Mouse (Mus musculus): ENCODE data around the gene Hsdl2. TPM values are rescaled to one million over a fixed set of nuclear protein-coding genes. Genes with fewer than 3 reads are reported as not detected.

Hsdl2 gene
- total and polyA plus RNA-seq, 2 experiments from 2014 or later, result 23.6 to 48.8 TPM

- Histone ChIP-seq H3K9ac (replicated peaks; ENCODE audit: low read length) (no peak overlapping the region), H3K27ac (no peak overlapping the region), H3K4me3 (ENCODE audit: low read length) (no peak overlapping the region), H3K27me3 (ENCODE audit: insufficient read depth, low read length) (no peaks in the 10 kb centered on the region), H3K4me2 (ENCODE audit: low read depth, low read length) (no peak overlapping the region), H3K36me3 (ENCODE audit: insufficient read depth, low read length) (no peaks in the 10 kb centered on the region), H3K4me1 (ENCODE audit: insufficient read depth, low read length) (no peaks in the 10 kb centered on the region), H3K9me3 (ENCODE audit: low read length) (no peaks in the 10 kb centered on the region)
- ATAC-seq (no peak), DNase-seq (ENCODE audit: low spot score) (no peak)
- WGBS, result 86% methylated on average over 11 of the region's 11 CpGs
- TF ChIP-seq CTCF (IDR thresholded peaks at IDR 0.05; ENCODE audit: low read depth), result no peak
Measured at GRCm38 (mm10) chr4:59575184-59575958, 6.0 kb upstream of the Hsdl2 start.

- TF ChIP-seq CTCF (IDR thresholded peaks at IDR 0.05; ENCODE audit: low read depth), result no peak
- Histone ChIP-seq H3K4me3 (ENCODE audit: low read length) (peak overlapping the region; percentile 63), H3K27ac (peak overlapping the region; percentile 83), H3K27me3 (ENCODE audit: insufficient read depth, low read length) (no peaks in the 10 kb centered on the region), H3K36me3 (ENCODE audit: insufficient read depth, low read length) (no peaks in the 10 kb centered on the region), H3K4me1 (ENCODE audit: insufficient read depth, low read length) (peaks cover 4% of the 10 kb centered on the region; the same call in 1 of the 2 replicates), H3K9ac (replicated peaks; ENCODE audit: low read length) (peak overlapping the region; percentile 58), H3K4me2 (ENCODE audit: low read depth, low read length) (peak overlapping the region; percentile 84), H3K9me3 (ENCODE audit: low read length) (no peaks in the 10 kb centered on the region)
- WGBS, result under 1% methylated on average over 23 of the region's 23 CpGs
- DNase-seq (ENCODE audit: low spot score) (peak; percentile 80), ATAC-seq (peak; percentile 57)
Measured at GRCm38 (mm10) chr4:59580495-59581281, 675 bp upstream of the Hsdl2 start.

GRCm38 (mm10) chr4:59582186-59582585 lies 823 bp downstream of the Hsdl2 start:
- Histone ChIP-seq H3K4me1 (ENCODE audit: insufficient read depth, low read length) (peaks cover 4% of the 10 kb centered on the region; the same call in 1 of the 2 replicates), H3K27ac (0 out of 2 replicates have a peak overlapping the region, but pooled peaks have one; percentile 41), H3K9ac (replicated peaks; ENCODE audit: low read length) (peak overlapping the region; percentile 58; the same call in 1 of the 2 replicates), H3K36me3 (ENCODE audit: insufficient read depth, low read length) (no peaks in the 10 kb centered on the region), H3K4me3 (ENCODE audit: low read length) (peak overlapping the region; percentile 63), H3K9me3 (ENCODE audit: low read length) (no peaks in the 10 kb centered on the region), H3K4me2 (ENCODE audit: low read depth, low read length) (peak overlapping the region; percentile 84), H3K27me3 (ENCODE audit: insufficient read depth, low read length) (no peaks in the 10 kb centered on the region)
- TF ChIP-seq CTCF (IDR thresholded peaks at IDR 0.05; ENCODE audit: low read depth), result no peak
- DNase-seq (ENCODE audit: low spot score), result peak; percentile 8
- WGBS, result 21% methylated on average over 6 of the region's 6 CpGs
- ATAC-seq, result no peak

- Histone ChIP-seq H3K27ac (peak overlapping the region; percentile 60; the same call in 1 of the 2 replicates), H3K4me3 (ENCODE audit: low read length) (no peak overlapping the region), H3K9me3 (ENCODE audit: low read length) (no peaks in the 10 kb centered on the region), H3K36me3 (ENCODE audit: insufficient read depth, low read length) (no peaks in the 10 kb centered on the region), H3K4me2 (ENCODE audit: low read depth, low read length) (no peak overlapping the region), H3K4me1 (ENCODE audit: insufficient read depth, low read length) (peaks cover 4% of the 10 kb centered on the region; the same call in 1 of the 2 replicates), H3K27me3 (ENCODE audit: insufficient read depth, low read length) (no peaks in the 10 kb centered on the region), H3K9ac (replicated peaks; ENCODE audit: low read length) (no peak overlapping the region)
- DNase-seq (ENCODE audit: low spot score), result peak; percentile 70
- 70% methylated on average over 5 of the region's 5 CpGs for WGBS
- ATAC-seq, result no peak; the same call in 1 of the 2 replicates
- TF ChIP-seq CTCF (IDR thresholded peaks at IDR 0.05; ENCODE audit: low read depth), result no peak
Measured at GRCm38 (mm10) chr4:59585097-59585496, 3.7 kb downstream of the Hsdl2 start.

GRCm38 (mm10) chr4:59587215-59587871 lies 6.0 kb downstream of the Hsdl2 start:
- no peak overlapping the region for H3K4me3 ChIP-seq (ENCODE audit: low read length)
- ATAC-seq (no peak), DNase-seq (ENCODE audit: low spot score) (no peak)
- H3K9ac ChIP-seq (replicated peaks; ENCODE audit: low read length), result no peak overlapping the region
- H3K4me2 ChIP-seq (ENCODE audit: low read depth, low read length), result no peak overlapping the region
- TF ChIP-seq CTCF (IDR thresholded peaks at IDR 0.05; ENCODE audit: low read depth), result no peak
- 75% methylated on average over 2 of the region's 2 CpGs for WGBS
- no peaks in the 10 kb centered on the region for H3K9me3 ChIP-seq (ENCODE audit: low read length)
- H3K36me3 ChIP-seq (ENCODE audit: insufficient read depth, low read length), result no peaks in the 10 kb centered on the region
- H3K27me3 ChIP-seq (ENCODE audit: insufficient read depth, low read length), result no peaks in the 10 kb centered on the region
- H3K4me1 ChIP-seq (ENCODE audit: insufficient read depth, low read length), result no peaks in the 10 kb centered on the region
- H3K27ac ChIP-seq, result no peak overlapping the region

- no peak overlapping the region for H3K4me2 ChIP-seq (ENCODE audit: low read depth, low read length)
- no peak overlapping the region for H3K27ac ChIP-seq
- no peak for DNase-seq (ENCODE audit: low spot score)
- H3K36me3 ChIP-seq (ENCODE audit: insufficient read depth, low read length), result no peaks in the 10 kb centered on the region
- no peak for TF ChIP-seq CTCF (IDR thresholded peaks at IDR 0.05; ENCODE audit: low read depth)
- H3K9me3 ChIP-seq (ENCODE audit: low read length), result no peaks in the 10 kb centered on the region
- ATAC-seq, result no peak
- no peak overlapping the region for H3K4me3 ChIP-seq (ENCODE audit: low read length)
- no peak overlapping the region for H3K9ac ChIP-seq (replicated peaks; ENCODE audit: low read length)
- H3K4me1 ChIP-seq (ENCODE audit: insufficient read depth, low read length), result no peaks in the 10 kb centered on the region
- no peaks in the 10 kb centered on the region for H3K27me3 ChIP-seq (ENCODE audit: insufficient read depth, low read length)
- WGBS, result 95% methylated on average over 1 of the region's 1 CpGs
Measured at GRCm38 (mm10) chr4:59587872-59588226, 6.5 kb downstream of the Hsdl2 start.
